Mouse (Mus musculus) lung, embryonic 16.5 days (tissue): ENCODE measurements around the gene Gpld1. TPM values are rescaled to one million over a fixed set of nuclear protein-coding genes. Genes with fewer than 3 reads are reported as not detected.

Experiments
- ATAC-seq: fragments of 200-750 bp; cut with Nextera tagmentation; 2 replicates; pipeline ENCODE4 v1.8.0; 2017; ENCODE audit warnings: low read depth, mild to moderate bottlenecking, moderate library complexity
- H3K27ac ChIP-seq: fragments of 300-500 bp; sonication (generic); 2 replicates; pipeline ENCODE4 v1.5.1; 2014; ENCODE audit warnings: mild to moderate bottlenecking, control low read depth, low read length
- H3K27me3 ChIP-seq: fragments of 300-500 bp; sonication (generic); 2 replicates; pipeline ENCODE4 v1.6.1; 2014; ENCODE audit warnings: low read depth, low read length, mixed read lengths; ENCODE audit not compliant: control insufficient read depth, insufficient read depth
- H3K36me3 ChIP-seq: fragments of 300-500 bp; sonication (generic); 2 replicates; pipeline ENCODE4 v1.6.1; 2014; ENCODE audit warnings: low read length; ENCODE audit not compliant: control insufficient read depth, insufficient read depth
- H3K4me1 ChIP-seq: fragments of 300-500 bp; sonication (generic); replicated peaks from 2 replicates; pipeline ENCODE4 v1.6.1; 2014; ENCODE audit warnings: low read length, mixed read lengths; ENCODE audit not compliant: control insufficient read depth, insufficient read depth
- H3K4me2 ChIP-seq: fragments of 300-500 bp; sonication (generic); 2 replicates; pipeline ENCODE4 v1.6.1; 2014; ENCODE audit warnings: low read depth, low read length, control low read depth
- H3K4me3 ChIP-seq: fragments of 300-500 bp; sonication (generic); 2 replicates; pipeline ENCODE4 v1.5.1; 2014; ENCODE audit warnings: mild to moderate bottlenecking, low read length, control low read depth
- H3K9ac ChIP-seq: fragments of 300-500 bp; sonication (generic); 2 replicates; pipeline ENCODE4 v1.6.1; 2014; ENCODE audit warnings: low read length, control low read depth
- H3K9me3 ChIP-seq: fragments of 300-500 bp; sonication (generic); 2 replicates; pipeline ENCODE4 v1.6.1; 2016; ENCODE audit warnings: low read length; ENCODE audit not compliant: control insufficient read depth
- WGBS: fragments of 180-500 bp; shearing (Covaris S2); extraction: QIAGEN DNeasy Blood & Tissue Kit; methylation state at CpG from one replicate; pipeline ENCODE4 v1.1.7; 2014; 5-methylcytosine and 5-hydroxymethylcytosine counted together
- polyA plus RNA-seq: library from polyadenylated mRNA; unstranded; fragments of >200 nt; fragmentation: Nextera tagmentation; extraction: Ambion mirVana; gene quantifications from 2 replicates; pipeline ENCODE4 v1.2.1, GENCODE M21; 2015

Gene Gpld1
- polyA plus RNA-seq, 1 experiment from 2014 or later = 1.7 TPM

- no peak overlapping the region for H3K4me2 ChIP-seq
- no peaks in the 10 kb centered on the region; the same call in 1 of the 2 replicates for H3K36me3 ChIP-seq
- WGBS = 34% methylated on average over 7 of the region's 7 CpGs
- no peak overlapping the region for H3K4me3 ChIP-seq
- H3K9me3 ChIP-seq = no peaks in the 10 kb centered on the region
- H3K9ac ChIP-seq = no peak overlapping the region
- ATAC-seq = peak; percentile 78
- H3K4me1 ChIP-seq = no peaks in the 10 kb centered on the region; the same call in 1 of the 2 replicates
- H3K27ac ChIP-seq = no peak overlapping the region
- no peaks in the 10 kb centered on the region for H3K27me3 ChIP-seq
Measured at GRCm38 (mm10) chr13:24988391-24988790, 45.4 kb downstream of the Gpld1 start.

- no peaks in the 10 kb centered on the region for H3K27me3 ChIP-seq
- H3K9ac ChIP-seq = no peak overlapping the region
- no peaks in the 10 kb centered on the region for H3K9me3 ChIP-seq
- no peaks in the 10 kb centered on the region; the same call in 1 of the 2 replicates for H3K4me1 ChIP-seq
- no peak for ATAC-seq
- no peaks in the 10 kb centered on the region; the same call in 1 of the 2 replicates for H3K36me3 ChIP-seq
- H3K27ac ChIP-seq = no peak overlapping the region
- no peak overlapping the region for H3K4me2 ChIP-seq
- 74% methylated on average over 6 of the region's 6 CpGs for WGBS
- H3K4me3 ChIP-seq = no peak overlapping the region
Measured at GRCm38 (mm10) chr13:24989006-24989405, 46.1 kb downstream of the Gpld1 start.

GRCm38 (mm10) chr13:24993160-24993559 is 50.2 kb downstream of the Gpld1 start:
- peak overlapping the region; percentile 28 for H3K27ac ChIP-seq
- peaks cover 24% of the 10 kb centered on the region for H3K36me3 ChIP-seq
- no peak overlapping the region for H3K4me2 ChIP-seq
- no peak overlapping the region for H3K9ac ChIP-seq
- no peaks in the 10 kb centered on the region; the same call in 1 of the 2 replicates for H3K4me1 ChIP-seq
- H3K4me3 ChIP-seq = no peak overlapping the region
- no peaks in the 10 kb centered on the region for H3K9me3 ChIP-seq
- ATAC-seq = peak; percentile 59
- no peaks in the 10 kb centered on the region for H3K27me3 ChIP-seq
- WGBS = 14% methylated on average over 2 of the region's 2 CpGs

GRCm38 (mm10) chr13:24999538-24999937 is 56.6 kb downstream of the Gpld1 start:
- H3K36me3 ChIP-seq = peaks cover 49% of the 10 kb centered on the region
- 75% methylated on average over 2 of the region's 2 CpGs for WGBS
- H3K27ac ChIP-seq = no peak overlapping the region

GRCm38 (mm10) chr13:25002965-25003364 is 60.0 kb downstream of the Gpld1 start:
- ATAC-seq = no peak
- Histone ChIP-seq H3K27ac (no peak overlapping the region), H3K4me3 (no peak overlapping the region), H3K36me3 (peaks cover 36% of the 10 kb centered on the region), H3K9me3 (no peaks in the 10 kb centered on the region; the same call in 1 of the 2 replicates), H3K4me2 (no peak overlapping the region), H3K27me3 (no peaks in the 10 kb centered on the region), H3K9ac (no peak overlapping the region), H3K4me1 (no peaks in the 10 kb centered on the region)

More at GRCm38 (mm10) chr13:24999538-24999937, 56.6 kb downstream of the Gpld1 start:
- no peak for ATAC-seq
- Histone ChIP-seq H3K4me2 (no peak overlapping the region), H3K4me3 (no peak overlapping the region), H3K27me3 (no peaks in the 10 kb centered on the region), H3K4me1 (no peaks in the 10 kb centered on the region), H3K9ac (no peak overlapping the region), H3K9me3 (no peaks in the 10 kb centered on the region)

GRCm38 (mm10) chr13:25007115-25007514 is 64.2 kb downstream of the Gpld1 start:
- H3K27ac ChIP-seq = no peak overlapping the region
- no peak overlapping the region for H3K4me2 ChIP-seq
- WGBS = 77% methylated on average over 6 of the region's 8 CpGs
- no peaks in the 10 kb centered on the region for H3K4me1 ChIP-seq
- no peak overlapping the region for H3K4me3 ChIP-seq
- peaks cover 17% of the 10 kb centered on the region for H3K36me3 ChIP-seq
- H3K9me3 ChIP-seq = no peaks in the 10 kb centered on the region; the same call in 1 of the 2 replicates
- no peaks in the 10 kb centered on the region for H3K27me3 ChIP-seq
- ATAC-seq = no peak
- H3K9ac ChIP-seq = no peak overlapping the region

- Histone ChIP-seq H3K27me3 (no peaks in the 10 kb centered on the region), H3K9me3 (no peaks in the 10 kb centered on the region), H3K36me3 (no peaks in the 10 kb centered on the region), H3K27ac (no peak overlapping the region), H3K9ac (0 out of 2 replicates have a peak overlapping the region, but pooled peaks have one; percentile 14), H3K4me3 (no peak overlapping the region), H3K4me2 (peak overlapping the region; percentile 89; the same call in 1 of the 2 replicates), H3K4me1 (peaks cover 18% of the 10 kb centered on the region)
- no peak for ATAC-seq
- 75% methylated on average over 9 of the region's 9 CpGs for WGBS
Measured at GRCm38 (mm10) chr13:25018316-25018715, 75.4 kb downstream of the Gpld1 start.

GRCm38 (mm10) chr13:25019793-25020539 is 77.0 kb downstream of the Gpld1 start, which contains the start of gene Mrs2:
Gene Mrs2, minus strand, starts transcription at chr13:25020379.
- under 1% methylated on average over 76 of the region's 84 CpGs for WGBS
- peak within 1 kb of the TSS; percentile 70 for H3K27ac ChIP-seq
- no peaks in the 10 kb centered on the region for H3K9me3 ChIP-seq
- peaks cover 18% of the 10 kb centered on the region for H3K4me1 ChIP-seq
- H3K27me3 ChIP-seq = no peaks in the 10 kb centered on the region
- peak within 1 kb of the TSS; percentile 93 for H3K9ac ChIP-seq
- H3K4me3 ChIP-seq = peak within 1 kb of the TSS; percentile 93
- H3K36me3 ChIP-seq = no peaks in the 10 kb centered on the region
- ATAC-seq = peak; percentile 95
- H3K4me2 ChIP-seq = peak within 1 kb of the TSS; percentile 89

- ATAC-seq = no peak
- no peaks in the 10 kb centered on the region for H3K9me3 ChIP-seq
Measured at GRCm38 (mm10) chr13:25020540-25020892, 77.6 kb downstream of the Gpld1 start.

More at GRCm38 (mm10) chr13:25020540-25020892, 77.6 kb downstream of the Gpld1 start:
- Histone ChIP-seq H3K27me3 (no peaks in the 10 kb centered on the region), H3K9ac (peak overlapping the region; percentile 93), H3K36me3 (no peaks in the 10 kb centered on the region), H3K4me3 (peak overlapping the region; percentile 93), H3K4me1 (peaks cover 18% of the 10 kb centered on the region), H3K4me2 (peak overlapping the region; percentile 89), H3K27ac (peak overlapping the region; percentile 70)
- 30% methylated on average over 4 of the region's 4 CpGs for WGBS
